Mouse (Mus musculus) ovary, postnatal 10 days (tissue): Measurements from ENCODE around the gene Slc25a1.

Experiments used
- DNase-seq: peaks from one replicate; pipeline ENCODE4 v3.0.0; 2022; ENCODE audit warnings: low spot score

Gene Slc25a1

GRCm38 (mm10) chr16:17921325-17922162, 6.5 kb downstream of the Slc25a1 start:
- DNase-seq = peak; percentile 88

- no peak for DNase-seq
Measured at GRCm38 (mm10) chr16:17920586-17920985, 7.4 kb downstream of the Slc25a1 start.

GRCm38 (mm10) chr16:17914307-17915249, 13.4 kb downstream of the Slc25a1 start, which contains the start of gene Gsc2:
Gene Gsc2, minus strand, starts transcription at chr16:17915059.
- DNase-seq = no peak

GRCm38 (mm10) chr16:17911052-17911595, 16.9 kb downstream of the Slc25a1 start, which contains the start of gene Ess2:
Gene Ess2, minus strand, starts transcription at chr16:17911348.
- DNase-seq = peak; percentile 64

- no peak for DNase-seq
Measured at GRCm38 (mm10) chr16:17898462-17898861, 29.6 kb downstream of the Slc25a1 start, which contains the start of the genes Dgcr2 and Tssk2. Gene Dgcr2, minus strand, starts transcription at chr16:17898562. Gene Tssk2, plus strand, starts transcription at chr16:17898637.

GRCm38 (mm10) chr16:17896091-17896490, 31.9 kb downstream of the Slc25a1 start:
- no peak for DNase-seq

- no peak for DNase-seq
Measured at GRCm38 (mm10) chr16:17893923-17894322, 34.1 kb downstream of the Slc25a1 start, which contains the start of gene Tssk1. Gene Tssk1, plus strand, starts transcription at chr16:17894223.

GRCm38 (mm10) chr16:17892606-17893005, 35.4 kb downstream of the Slc25a1 start:
- no peak for DNase-seq

- peak; percentile 92 for DNase-seq
Measured at GRCm38 (mm10) chr16:17891567-17891959, 36.5 kb downstream of the Slc25a1 start, which contains the start of gene Gm20518. Gene Gm20518, minus strand, starts transcription at chr16:17891671.

- DNase-seq = peak; percentile 45
Measured at GRCm38 (mm10) chr16:17890917-17891566, 37.0 kb downstream of the Slc25a1 start.

- no peak for DNase-seq
Measured at GRCm38 (mm10) chr16:17890342-17890727, 37.7 kb downstream of the Slc25a1 start.

- DNase-seq = no peak
Measured at GRCm38 (mm10) chr16:17889689-17890341, 38.2 kb downstream of the Slc25a1 start.

GRCm38 (mm10) chr16:17884116-17884515, 43.9 kb downstream of the Slc25a1 start:
- DNase-seq = no peak

GRCm38 (mm10) chr16:17882196-17882595, 45.8 kb downstream of the Slc25a1 start:
- DNase-seq = no peak

- no peak for DNase-seq
Measured at GRCm38 (mm10) chr16:17879571-17879970, 48.4 kb downstream of the Slc25a1 start.

- DNase-seq = no peak
Measured at GRCm38 (mm10) chr16:17876096-17876495, 51.9 kb downstream of the Slc25a1 start.
